Mouse (Mus musculus) spleen, postnatal 10 days (tissue): ENCODE measurements around the gene Syn2.

ENCODE experiments used
- DNase-seq, 2 experiments: peaks; one replicate each; pipeline ENCODE4 v3.0.0; 2021 to 2022; ENCODE audit warnings: low spot score in 2 of 2

Syn2 gene

GRCm38 (mm10) chr6:115291068-115291467 lies 156.4 kb downstream of the Syn2 start:
- DNase-seq = no peak

GRCm38 (mm10) chr6:115291823-115292222 lies 157.1 kb downstream of the Syn2 start:
- DNase-seq = no peak

- no peak for DNase-seq
These were observed 157.9 kb downstream of the Syn2 start for GRCm38 (mm10) chr6:115292621-115293020.

- no peak for DNase-seq
These were observed 159.2 kb downstream of the Syn2 start for GRCm38 (mm10) chr6:115293877-115294276.

- DNase-seq = no peak
These were observed 172.4 kb downstream of the Syn2 start for GRCm38 (mm10) chr6:115307134-115307533.

- no peak for DNase-seq
These were observed 178.1 kb downstream of the Syn2 start for GRCm38 (mm10) chr6:115312780-115313179.

- no peak for DNase-seq
These were observed 178.6 kb downstream of the Syn2 start for GRCm38 (mm10) chr6:115313235-115313738.

- no peak for DNase-seq
These were observed 179.2 kb downstream of the Syn2 start for GRCm38 (mm10) chr6:115313910-115314309.

GRCm38 (mm10) chr6:115315770-115316169 lies 181.1 kb downstream of the Syn2 start:
- DNase-seq = no peak

GRCm38 (mm10) chr6:115316811-115317221 lies 182.1 kb downstream of the Syn2 start:
- DNase-seq = no peak

- no peak for DNase-seq
These were observed 184.1 kb downstream of the Syn2 start for GRCm38 (mm10) chr6:115318811-115319210.

GRCm38 (mm10) chr6:115319686-115320085 lies 185.0 kb downstream of the Syn2 start:
- DNase-seq = no peak

GRCm38 (mm10) chr6:115320927-115321714 lies 186.4 kb downstream of the Syn2 start:
- no peak for DNase-seq

GRCm38 (mm10) chr6:115321883-115322351 lies 187.2 kb downstream of the Syn2 start:
- no peak for DNase-seq

- DNase-seq = no peak
These were observed 188.3 kb downstream of the Syn2 start for GRCm38 (mm10) chr6:115322956-115323355.

- no peak for DNase-seq
These were observed 196.3 kb downstream of the Syn2 start for GRCm38 (mm10) chr6:115330964-115331363.
